Mouse (Mus musculus) liver, adult 2 months (tissue): ENCODE data around the gene Ccdc183. TPM values are rescaled to one million over a fixed set of nuclear protein-coding genes. Genes with fewer than 3 reads are reported as not detected.
A peak's percentile ranks its signal among the peaks of the same experiment; 100 is the strongest.

ENCODE experiments used
- DNase-seq: peaks from one replicate; pipeline ENCODE4 v3.0.0-alpha.2; 2011; ENCODE audit warnings: low read depth, low spot score; ENCODE audit errors: extremely low read depth
- H3K27ac ChIP-seq: fragments of 200-500 bp; replicated peaks from 2 replicates; pipeline ENCODE4 v1.5.1; 2012; ENCODE audit warnings: low read depth, mild to moderate bottlenecking, control low read depth, inconsistent platforms, low read length; ENCODE audit not compliant: insufficient read depth
- H3K27me3 ChIP-seq: fragments of 200-500 bp; 2 replicates; pipeline ENCODE4 v1.6.1; 2012; ENCODE audit warnings: mild to moderate bottlenecking, moderate library complexity, low read length, inconsistent platforms; ENCODE audit not compliant: control insufficient read depth, insufficient read depth
- H3K36me3 ChIP-seq: fragments of 200-500 bp; 2 replicates; pipeline ENCODE4 v1.6.1; 2012; ENCODE audit warnings: low read length, inconsistent platforms; ENCODE audit not compliant: control insufficient read depth, insufficient read depth
- H3K4me1 ChIP-seq: fragments of 200-500 bp; 2 replicates; pipeline ENCODE4 v1.6.1; 2011; ENCODE audit warnings: low read length; ENCODE audit not compliant: control insufficient read depth, insufficient read depth
- H3K4me3 ChIP-seq: fragments of 200-500 bp; 2 replicates; pipeline ENCODE4 v1.5.1; 2011; ENCODE audit warnings: low read depth, mild to moderate bottlenecking, control low read depth, low read length, moderate library complexity; ENCODE audit not compliant: insufficient read depth
- H3K79me2 ChIP-seq: fragments of 200-500 bp; 2 replicates; pipeline ENCODE4 v1.6.1; 2012; ENCODE audit warnings: inconsistent platforms, mild to moderate bottlenecking, low read length, moderate library complexity; ENCODE audit not compliant: control insufficient read depth, insufficient read depth
- H3K9ac ChIP-seq: fragments of 200-500 bp; 2 replicates; pipeline ENCODE4 v1.6.1; 2012; ENCODE audit warnings: low read depth, mild to moderate bottlenecking, control low read depth, inconsistent platforms, low read length
- CTCF ChIP-seq: fragments of 200-500 bp; IDR thresholded peaks from 2 replicates; pipeline ENCODE4 v1.5.1; 2011; ENCODE audit warnings: low read depth, low read length, control low read depth
- POLR2A ChIP-seq: fragments of 200-500 bp; IDR thresholded peaks from 2 replicates; pipeline ENCODE4 v1.6.1; 2011; ENCODE audit warnings: low read length, control low read depth; ENCODE audit not compliant: insufficient read depth; ENCODE audit errors: extremely low read depth
- WGBS: fragments of 180-500 bp; shearing (Covaris S2); methylation state at CpG from one replicate; pipeline ENCODE4 v1.1.7; 2018; 5-methylcytosine and 5-hydroxymethylcytosine counted together
- polyA plus RNA-seq: library from polyadenylated mRNA; depleted of rRNA; stranded (reverse); fragments of >200 nt; gene quantifications from 2 replicates; pipeline ENCODE4 v1.2.3, GENCODE M21; 2012
- total RNA-seq: library from RNA; depleted of rRNA; stranded (reverse); fragments of >200 nt; gene quantifications from 2 replicates; pipeline ENCODE4 v1.2.3, GENCODE M21; 2014

The Ccdc183 gene
- total and polyA plus RNA-seq, 2 experiments = under 0.01 to 0.06 TPM

- TF ChIP-seq POLR2A (no peak), CTCF (no peak)
- H3K27ac ChIP-seq = no peak within 1 kb of the TSS
- DNase-seq = no peak
- H3K4me1 ChIP-seq = 0 out of 2 replicates have a peak, but pooled peaks cover 3% of the 10 kb centered on the region
- no peaks in the 10 kb centered on the region for H3K27me3 ChIP-seq
- no peak within 1 kb of the TSS for H3K4me3 ChIP-seq
- H3K9ac ChIP-seq = no peak within 1 kb of the TSS
- no peaks in the 10 kb centered on the region for H3K36me3 ChIP-seq
- no peaks in the 10 kb centered on the region for H3K79me2 ChIP-seq
Observed at GRCm38 (mm10) chr2:25657652-25658051, 40.2 kb upstream of the Ccdc183 start, which contains the start of gene Lcn5. TSS of gene Lcn5 (plus strand) at chr2:25657952.

- peak; percentile 17 for DNase-seq
- Histone ChIP-seq H3K36me3 (no peaks in the 10 kb centered on the region), H3K27me3 (no peaks in the 10 kb centered on the region), H3K27ac (no peak overlapping the region), H3K4me1 (0 out of 2 replicates have a peak, but pooled peaks cover 3% of the 10 kb centered on the region), H3K4me3 (no peak overlapping the region), H3K79me2 (no peaks in the 10 kb centered on the region), H3K9ac (no peak overlapping the region)
- WGBS = 60% methylated on average over 4 of the region's 4 CpGs
- TF ChIP-seq POLR2A = no peak
- TF ChIP-seq CTCF = no peak
Observed at GRCm38 (mm10) chr2:25657246-25657645, 39.8 kb upstream of the Ccdc183 start.

DNA sequence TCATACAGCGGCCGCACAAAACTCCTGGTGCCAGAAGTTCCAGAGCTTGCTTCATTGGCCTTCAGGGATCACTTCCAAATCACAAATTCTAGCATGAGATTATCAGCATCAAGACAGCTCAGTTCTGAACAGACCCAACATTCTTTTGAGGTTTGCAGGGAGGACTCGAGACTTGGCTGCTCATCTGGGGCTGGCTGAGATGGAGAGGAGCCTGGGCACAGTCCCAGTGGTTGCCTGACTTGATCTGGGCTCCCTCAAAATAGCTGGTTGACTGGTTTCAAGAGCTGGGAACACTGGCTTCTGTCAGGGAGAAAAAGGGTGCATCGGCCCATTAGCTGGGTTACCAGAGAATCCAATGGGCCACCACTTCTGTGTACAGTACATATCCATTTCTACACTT, 39.2 kb upstream of the Ccdc183 start:
- 82% methylated on average over 4 of the region's 4 CpGs for WGBS
- peak; percentile 16 for DNase-seq
- 0 out of 2 replicates have a peak, but pooled peaks cover 3% of the 10 kb centered on the region for H3K4me1 ChIP-seq
- H3K79me2 ChIP-seq = no peaks in the 10 kb centered on the region
- H3K27ac ChIP-seq = no peak overlapping the region
- H3K36me3 ChIP-seq = no peaks in the 10 kb centered on the region
- TF ChIP-seq POLR2A = no peak
- TF ChIP-seq CTCF = no peak
- no peak overlapping the region for H3K4me3 ChIP-seq
- H3K9ac ChIP-seq = no peak overlapping the region
- no peaks in the 10 kb centered on the region for H3K27me3 ChIP-seq

DNA sequence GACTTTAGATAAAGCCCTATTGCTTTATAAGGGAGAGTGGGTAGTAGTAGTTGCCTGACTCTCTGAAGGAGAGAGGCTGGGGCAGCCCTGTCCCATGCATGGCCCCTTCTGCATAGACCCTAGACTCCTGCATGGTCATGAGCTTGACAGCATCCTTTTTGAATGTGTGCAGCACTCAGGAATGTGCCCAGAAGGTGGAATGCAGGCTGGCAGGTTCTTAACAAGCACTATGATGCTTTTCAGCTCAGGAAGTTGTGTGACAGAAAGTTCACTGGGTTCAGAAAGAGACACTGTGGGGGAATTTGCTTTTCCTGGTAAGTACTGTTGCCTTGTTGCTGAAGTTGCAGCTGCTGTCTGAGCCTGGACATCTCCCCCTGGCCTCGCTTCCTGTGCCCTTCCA, 37.0 kb upstream of the Ccdc183 start:
- Histone ChIP-seq H3K9ac (no peak overlapping the region), H3K27me3 (no peaks in the 10 kb centered on the region), H3K27ac (no peak overlapping the region), H3K4me1 (0 out of 2 replicates have a peak, but pooled peaks cover 3% of the 10 kb centered on the region), H3K79me2 (no peaks in the 10 kb centered on the region), H3K4me3 (no peak overlapping the region), H3K36me3 (no peaks in the 10 kb centered on the region)
- DNase-seq = no peak
- WGBS = 72% methylated on average over 1 of the region's 1 CpGs
- TF ChIP-seq POLR2A (no peak), CTCF (no peak)

GRCm38 (mm10) chr2:25652902-25653301, 35.4 kb upstream of the Ccdc183 start, which contains the start of gene Lcn8:
TSS of gene Lcn8 (plus strand) at chr2:25653120.
- DNase-seq = no peak
- no peaks in the 10 kb centered on the region for H3K27me3 ChIP-seq
- no peaks in the 10 kb centered on the region for H3K36me3 ChIP-seq
- H3K4me1 ChIP-seq = no peaks in the 10 kb centered on the region
- no peak for TF ChIP-seq CTCF
- TF ChIP-seq POLR2A = no peak
- H3K79me2 ChIP-seq = no peaks in the 10 kb centered on the region
- H3K27ac ChIP-seq = no peak within 1 kb of the TSS
- no peak within 1 kb of the TSS for H3K9ac ChIP-seq
- 73% methylated on average over 2 of the region's 2 CpGs for WGBS
- no peak within 1 kb of the TSS for H3K4me3 ChIP-seq

- Histone ChIP-seq H3K27me3 (no peaks in the 10 kb centered on the region), H3K79me2 (no peaks in the 10 kb centered on the region), H3K4me1 (peaks cover 4% of the 10 kb centered on the region; the same call in 1 of the 2 replicates), H3K36me3 (no peaks in the 10 kb centered on the region), H3K4me3 (no peak overlapping the region), H3K9ac (no peak overlapping the region), H3K27ac (no peak overlapping the region)
- 37% methylated on average over 6 of the region's 6 CpGs for WGBS
- TF ChIP-seq CTCF = peak; percentile 70
- no peak for TF ChIP-seq POLR2A
- DNase-seq = no peak
Observed at GRCm38 (mm10) chr2:25639890-25640289, 22.4 kb upstream of the Ccdc183 start.
